Mouse (Mus musculus): ENCODE results near the gene Hspb9. TPM values are rescaled to one million over a fixed set of nuclear protein-coding genes. Genes with fewer than 3 reads are reported as not detected.

Gene Hspb9
- polyA plus RNA-seq, 1 experiment from 2014 or later: not detected

- 93% methylated on average over 6 of the region's 6 CpGs for WGBS
- Histone ChIP-seq H3K4me3 (ENCODE audit: control insufficient read depth in 1 of 2, insufficient read depth in 1 of 2, low read depth in 1 of 2, low read length in 2 of 2) (no peak overlapping the region), H3K27ac (replicated peaks in 1 of 2; ENCODE audit: control insufficient read depth in 1 of 2, insufficient read depth in 1 of 2, low read depth in 2 of 2, low read length in 2 of 2) (no peak overlapping the region), H3K36me3 (ENCODE audit: control insufficient read depth, insufficient read depth, low read length) (peaks cover 59% of the 10 kb centered on the region), H3K4me2 (ENCODE audit: low read length) (no peak overlapping the region), H3K4me1 (ENCODE audit: control insufficient read depth in 2 of 2, insufficient read depth in 2 of 2, low read length in 2 of 2) (peaks cover 22 to 30% of the 10 kb centered on the region in 2 experiments), H3K27me3 (ENCODE audit: control insufficient read depth, insufficient read depth, low read length) (no peaks in the 10 kb centered on the region), H3K9ac (ENCODE audit: low read length) (no peak overlapping the region), H3K9me3 (ENCODE audit: control insufficient read depth, low read length) (no peaks in the 10 kb centered on the region)
- no peak for ATAC-seq (ENCODE audit: insufficient number of reproducible peaks, insufficient read depth, low FRiP score, low read depth)
Measured at GRCm38 (mm10) chr11:100714948-100715347, 1.3 kb downstream of the Hspb9 start.

GRCm38 (mm10) chr11:100716649-100717048 lies 3.0 kb downstream of the Hspb9 start:
- H3K36me3 ChIP-seq (ENCODE audit: control insufficient read depth, insufficient read depth, low read length): peaks cover 53% of the 10 kb centered on the region
- peaks cover 33 to 40% of the 10 kb centered on the region in 2 experiments for H3K4me1 ChIP-seq (ENCODE audit: control insufficient read depth in 2 of 2, insufficient read depth in 2 of 2, low read length in 2 of 2)
- no peak overlapping the region for H3K27ac ChIP-seq (replicated peaks in 1 of 2; ENCODE audit: control insufficient read depth in 1 of 2, insufficient read depth in 1 of 2, low read depth in 2 of 2, low read length in 2 of 2)
- no peaks in the 10 kb centered on the region for H3K27me3 ChIP-seq (ENCODE audit: control insufficient read depth, insufficient read depth, low read length)
- no peaks in the 10 kb centered on the region for H3K9me3 ChIP-seq (ENCODE audit: control insufficient read depth, low read length)
- H3K4me3 ChIP-seq (ENCODE audit: control insufficient read depth in 1 of 2, insufficient read depth in 1 of 2, low read depth in 1 of 2, low read length in 2 of 2): no peak overlapping the region
- no peak overlapping the region for H3K4me2 ChIP-seq (ENCODE audit: low read length)
- ATAC-seq (ENCODE audit: insufficient number of reproducible peaks, insufficient read depth, low FRiP score, low read depth): no peak
- WGBS: 75% methylated on average over 3 of the region's 3 CpGs
- no peak overlapping the region for H3K9ac ChIP-seq (ENCODE audit: low read length)

- no peak overlapping the region for H3K9ac ChIP-seq (ENCODE audit: low read length)
- no peak overlapping the region for H3K27ac ChIP-seq (replicated peaks in 1 of 2; ENCODE audit: control insufficient read depth in 1 of 2, insufficient read depth in 1 of 2, low read depth in 2 of 2, low read length in 2 of 2)
- ATAC-seq (ENCODE audit: insufficient number of reproducible peaks, insufficient read depth, low FRiP score, low read depth): no peak
- no peak overlapping the region for H3K4me3 ChIP-seq (ENCODE audit: control insufficient read depth in 1 of 2, insufficient read depth in 1 of 2, low read depth in 1 of 2, low read length in 2 of 2)
- H3K27me3 ChIP-seq (ENCODE audit: control insufficient read depth, insufficient read depth, low read length): no peaks in the 10 kb centered on the region
- WGBS: 91% methylated on average over 7 of the region's 7 CpGs
- peaks cover 36 to 46% of the 10 kb centered on the region in 2 experiments for H3K4me1 ChIP-seq (ENCODE audit: control insufficient read depth in 2 of 2, insufficient read depth in 2 of 2, low read length in 2 of 2)
- no peak overlapping the region for H3K4me2 ChIP-seq (ENCODE audit: low read length)
- H3K9me3 ChIP-seq (ENCODE audit: control insufficient read depth, low read length): no peaks in the 10 kb centered on the region
- H3K36me3 ChIP-seq (ENCODE audit: control insufficient read depth, insufficient read depth, low read length): peaks cover 53% of the 10 kb centered on the region
Measured at GRCm38 (mm10) chr11:100718462-100718861, 4.8 kb downstream of the Hspb9 start.

GRCm38 (mm10) chr11:100718866-100719265 lies 5.2 kb downstream of the Hspb9 start:
- no peak for ATAC-seq (ENCODE audit: insufficient number of reproducible peaks, insufficient read depth, low FRiP score, low read depth)
- H3K4me2 ChIP-seq (ENCODE audit: low read length): no peak overlapping the region
- peaks cover 53% of the 10 kb centered on the region for H3K36me3 ChIP-seq (ENCODE audit: control insufficient read depth, insufficient read depth, low read length)
- H3K27ac ChIP-seq (replicated peaks in 1 of 2; ENCODE audit: control insufficient read depth in 1 of 2, insufficient read depth in 1 of 2, low read depth in 2 of 2, low read length in 2 of 2): no peak overlapping the region
- H3K9ac ChIP-seq (ENCODE audit: low read length): no peak overlapping the region
- H3K4me1 ChIP-seq (ENCODE audit: control insufficient read depth in 2 of 2, insufficient read depth in 2 of 2, low read length in 2 of 2): peaks cover 33 to 42% of the 10 kb centered on the region in 2 experiments
- no peak overlapping the region for H3K4me3 ChIP-seq (ENCODE audit: control insufficient read depth in 1 of 2, insufficient read depth in 1 of 2, low read depth in 1 of 2, low read length in 2 of 2)
- no peaks in the 10 kb centered on the region for H3K27me3 ChIP-seq (ENCODE audit: control insufficient read depth, insufficient read depth, low read length)
- WGBS: 90% methylated on average over 4 of the region's 4 CpGs
- no peaks in the 10 kb centered on the region for H3K9me3 ChIP-seq (ENCODE audit: control insufficient read depth, low read length)

GRCm38 (mm10) chr11:100719312-100719711 lies 5.7 kb downstream of the Hspb9 start:
- Histone ChIP-seq H3K36me3 (ENCODE audit: control insufficient read depth, insufficient read depth, low read length) (peaks cover 53% of the 10 kb centered on the region), H3K9me3 (ENCODE audit: control insufficient read depth, low read length) (no peaks in the 10 kb centered on the region), H3K4me3 (ENCODE audit: control insufficient read depth in 1 of 2, insufficient read depth in 1 of 2, low read depth in 1 of 2, low read length in 2 of 2) (no peak overlapping the region), H3K4me2 (ENCODE audit: low read length) (no peak overlapping the region), H3K9ac (ENCODE audit: low read length) (no peak overlapping the region), H3K4me1 (ENCODE audit: control insufficient read depth in 2 of 2, insufficient read depth in 2 of 2, low read length in 2 of 2) (peaks cover 29 to 38% of the 10 kb centered on the region in 2 experiments), H3K27ac (replicated peaks in 1 of 2; ENCODE audit: control insufficient read depth in 1 of 2, insufficient read depth in 1 of 2, low read depth in 2 of 2, low read length in 2 of 2) (no peak overlapping the region), H3K27me3 (ENCODE audit: control insufficient read depth, insufficient read depth, low read length) (no peaks in the 10 kb centered on the region)
- no peak for ATAC-seq (ENCODE audit: insufficient number of reproducible peaks, insufficient read depth, low FRiP score, low read depth)
- 84% methylated on average over 3 of the region's 3 CpGs for WGBS

- Histone ChIP-seq H3K9ac (ENCODE audit: low read length) (0 out of 2 replicates have a peak overlapping the region, but pooled peaks have one; percentile 45), H3K4me2 (ENCODE audit: low read length) (no peak overlapping the region), H3K4me3 (ENCODE audit: control insufficient read depth in 1 of 2, insufficient read depth in 1 of 2, low read depth in 1 of 2, low read length in 2 of 2) (no peak overlapping the region), H3K4me1 (ENCODE audit: control insufficient read depth in 2 of 2, insufficient read depth in 2 of 2, low read length in 2 of 2) (peaks cover 32 to 39% of the 10 kb centered on the region in 2 experiments), H3K36me3 (ENCODE audit: control insufficient read depth, insufficient read depth, low read length) (peaks cover 50% of the 10 kb centered on the region), H3K9me3 (ENCODE audit: control insufficient read depth, low read length) (no peaks in the 10 kb centered on the region), H3K27me3 (ENCODE audit: control insufficient read depth, insufficient read depth, low read length) (no peaks in the 10 kb centered on the region), H3K27ac (replicated peaks in 1 of 2; ENCODE audit: control insufficient read depth in 1 of 2, insufficient read depth in 1 of 2, low read depth in 2 of 2, low read length in 2 of 2) (peak overlapping the region; percentile 30 to 84; a peak in 2 of 4 replicates)
- no peak for ATAC-seq (ENCODE audit: insufficient number of reproducible peaks, insufficient read depth, low FRiP score, low read depth)
- WGBS: 72% methylated on average over 11 of the region's 11 CpGs
Measured at GRCm38 (mm10) chr11:100719893-100720292, 6.2 kb downstream of the Hspb9 start.

GRCm38 (mm10) chr11:100720345-100720744 lies 6.7 kb downstream of the Hspb9 start:
- Histone ChIP-seq H3K9ac (ENCODE audit: low read length) (peak overlapping the region; percentile 45; the same call in 1 of the 2 replicates), H3K4me1 (ENCODE audit: control insufficient read depth in 2 of 2, insufficient read depth in 2 of 2, low read length in 2 of 2) (peaks cover 36 to 44% of the 10 kb centered on the region in 2 experiments), H3K36me3 (ENCODE audit: control insufficient read depth, insufficient read depth, low read length) (peaks cover 45% of the 10 kb centered on the region), H3K27ac (replicated peaks in 1 of 2; ENCODE audit: control insufficient read depth in 1 of 2, insufficient read depth in 1 of 2, low read depth in 2 of 2, low read length in 2 of 2) (peak overlapping the region; percentile 79 to 84), H3K4me3 (ENCODE audit: control insufficient read depth in 1 of 2, insufficient read depth in 1 of 2, low read depth in 1 of 2, low read length in 2 of 2) (no peak overlapping the region), H3K9me3 (ENCODE audit: control insufficient read depth, low read length) (no peaks in the 10 kb centered on the region), H3K27me3 (ENCODE audit: control insufficient read depth, insufficient read depth, low read length) (no peaks in the 10 kb centered on the region), H3K4me2 (ENCODE audit: low read length) (peak overlapping the region; percentile 24)
- ATAC-seq (ENCODE audit: insufficient number of reproducible peaks, insufficient read depth, low FRiP score, low read depth): no peak
- WGBS: 33% methylated on average over 5 of the region's 5 CpGs

- WGBS: 47% methylated on average over 4 of the region's 4 CpGs
Measured at GRCm38 (mm10) chr11:100721254-100721653, 7.6 kb downstream of the Hspb9 start.

More at GRCm38 (mm10) chr11:100721254-100721653, 7.6 kb downstream of the Hspb9 start:
- no peaks in the 10 kb centered on the region for H3K27me3 ChIP-seq (ENCODE audit: control insufficient read depth, insufficient read depth, low read length)
- ATAC-seq (ENCODE audit: insufficient number of reproducible peaks, insufficient read depth, low FRiP score, low read depth): no peak
- no peaks in the 10 kb centered on the region for H3K9me3 ChIP-seq (ENCODE audit: control insufficient read depth, low read length)
- peak overlapping the region; percentile 45 for H3K9ac ChIP-seq (ENCODE audit: low read length)
- H3K4me3 ChIP-seq (ENCODE audit: control insufficient read depth in 1 of 2, insufficient read depth in 1 of 2, low read depth in 1 of 2, low read length in 2 of 2): no peak overlapping the region
- peak overlapping the region; percentile 79 to 84 for H3K27ac ChIP-seq (replicated peaks in 1 of 2; ENCODE audit: control insufficient read depth in 1 of 2, insufficient read depth in 1 of 2, low read depth in 2 of 2, low read length in 2 of 2)
- peak overlapping the region; percentile 24; the same call in 1 of the 2 replicates for H3K4me2 ChIP-seq (ENCODE audit: low read length)
- H3K4me1 ChIP-seq (ENCODE audit: control insufficient read depth in 2 of 2, insufficient read depth in 2 of 2, low read length in 2 of 2): peaks cover 36 to 47% of the 10 kb centered on the region in 2 experiments
- H3K36me3 ChIP-seq (ENCODE audit: control insufficient read depth, insufficient read depth, low read length): peaks cover 36% of the 10 kb centered on the region
